In the genomic region with DNA sequence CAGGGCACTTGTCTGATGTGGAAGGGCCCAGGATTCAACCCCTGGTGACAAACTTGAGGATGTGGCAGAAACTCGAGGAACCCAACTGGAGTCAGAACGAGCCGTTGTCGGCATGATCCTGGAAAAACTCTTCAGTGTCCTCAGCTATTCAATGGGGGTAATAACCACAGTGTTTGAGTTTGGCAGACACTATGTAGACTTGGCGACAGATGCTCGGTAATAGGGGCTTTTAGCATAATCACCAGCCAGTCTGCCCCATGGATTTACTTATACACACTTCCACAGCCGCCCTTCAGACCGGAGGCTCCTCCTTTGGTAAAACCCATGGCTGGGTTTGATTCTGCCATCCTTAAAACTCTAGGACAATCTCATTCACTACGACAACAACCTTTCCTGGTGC, we compare ENCODE assay signal across 8 mouse cellular contexts. TPM values are rescaled to one million over a fixed set of nuclear protein-coding genes. Genes with fewer than 3 reads are reported as not detected.
DNase-seq lines count a peak whose midpoint lies in the region; ATAC-seq lines count a peak whose summit lies in the region.

No protein-coding gene starts in this region.

- no peaks in the 10 kb centered on the region for H3K9me3 ChIP-seq in embryonic facial prominence, embryonic 12.5 days
- H3K9me3 ChIP-seq in hindbrain, embryonic 12.5 days (replicated peaks), result no peaks in the 10 kb centered on the region
- H3K9me3 ChIP-seq in midbrain, embryonic 12.5 days, result no peaks in the 10 kb centered on the region

- no peaks in the 10 kb centered on the region for H3K27me3 ChIP-seq in embryonic facial prominence, embryonic 12.5 days
- H3K27me3 ChIP-seq in hindbrain, embryonic 12.5 days, result no peaks in the 10 kb centered on the region
- 0 out of 2 replicates have a peak, but pooled peaks cover 3% of the 10 kb centered on the region for H3K27me3 ChIP-seq in midbrain, embryonic 12.5 days

- WGBS in embryonic facial prominence, embryonic 12.5 days, result 22% methylated on average over 9 of the region's 9 CpGs
- WGBS in hindbrain, embryonic 12.5 days, result 19% methylated on average over 9 of the region's 9 CpGs
- WGBS in midbrain, embryonic 12.5 days, result 22% methylated on average over 9 of the region's 9 CpGs

- ATAC-seq in embryonic facial prominence, embryonic 12.5 days (ENCODE audit: insufficient number of reproducible peaks, insufficient read depth, low FRiP score, low TSS enrichment), result no peak
- ATAC-seq in hindbrain, embryonic 12.5 days (ENCODE audit: low FRiP score), result no peak
- no peak for ATAC-seq in midbrain, embryonic 12.5 days (ENCODE audit: low FRiP score, low read depth)
- ATAC-seq in granulocyte monocyte progenitor cell, adult 5-6 weeks (replicated peaks; ENCODE audit: poor library complexity, severe bottlenecking), result no peak

- H3K4me3 ChIP-seq in embryonic facial prominence, embryonic 12.5 days, result peak overlapping the region; percentile 81
- peak overlapping the region; percentile 82 for H3K4me3 ChIP-seq in hindbrain, embryonic 12.5 days
- H3K4me3 ChIP-seq in midbrain, embryonic 12.5 days, result peak overlapping the region; percentile 83

- peaks cover 19% of the 10 kb centered on the region for H3K36me3 ChIP-seq in embryonic facial prominence, embryonic 12.5 days
- H3K36me3 ChIP-seq in hindbrain, embryonic 12.5 days, result peaks cover 26% of the 10 kb centered on the region
- peaks cover 25% of the 10 kb centered on the region for H3K36me3 ChIP-seq in midbrain, embryonic 12.5 days

- DNase-seq in layer of hippocampus, postnatal 10 days (ENCODE audit: low spot score in 2 of 2), result peak; percentile 20 to 27
- no peak for DNase-seq in layer of hippocampus, adult 11-12 months (ENCODE audit: low spot score)
- peak; percentile 18 for DNase-seq in thymus, postnatal 4 days
- DNase-seq in kidney, postnatal 36 days, result no peak

- H3K4me2 ChIP-seq in embryonic facial prominence, embryonic 12.5 days (replicated peaks), result peak overlapping the region; percentile 93
- H3K4me2 ChIP-seq in hindbrain, embryonic 12.5 days (replicated peaks), result peak overlapping the region; percentile 93
- peak overlapping the region; percentile 92 for H3K4me2 ChIP-seq in midbrain, embryonic 12.5 days (replicated peaks)

- H3K27ac ChIP-seq in embryonic facial prominence, embryonic 12.5 days, result peak overlapping the region; percentile 93
- peak overlapping the region; percentile 94 for H3K27ac ChIP-seq in hindbrain, embryonic 12.5 days
- peak overlapping the region; percentile 96 for H3K27ac ChIP-seq in midbrain, embryonic 12.5 days (replicated peaks)

- H3K9ac ChIP-seq in embryonic facial prominence, embryonic 12.5 days, result peak overlapping the region; percentile 90
- peak overlapping the region; percentile 95 for H3K9ac ChIP-seq in hindbrain, embryonic 12.5 days
- peak overlapping the region; percentile 98 for H3K9ac ChIP-seq in midbrain, embryonic 12.5 days (replicated peaks)

- H3K4me1 ChIP-seq in embryonic facial prominence, embryonic 12.5 days, result peaks cover 17% of the 10 kb centered on the region
- peaks cover 19% of the 10 kb centered on the region for H3K4me1 ChIP-seq in hindbrain, embryonic 12.5 days
- peaks cover 20% of the 10 kb centered on the region for H3K4me1 ChIP-seq in midbrain, embryonic 12.5 days

RNA-seq across cellular contexts. Expression of a gene that starts 4.0 kb away (rescaled TPM):
- 10 to 100 TPM; 29.9 to 31.2 TPM for total RNA-seq in layer of hippocampus, postnatal 10 days (2021)
- 72.0 and 73.7 TPM in 2 replicates for polyA plus RNA-seq in embryonic facial prominence, embryonic 12.5 days (2016; fragmentation: Nextera tagmentation; extraction: Ambion mirVana)
- 81.6 and 85.3 TPM in 2 replicates for polyA plus RNA-seq in hindbrain, embryonic 12.5 days (2016; fragmentation: Nextera tagmentation; extraction: Ambion mirVana)
- 94.0 and 101 TPM in 2 replicates for polyA plus RNA-seq in midbrain, embryonic 12.5 days (2016; fragmentation: Nextera tagmentation; extraction: Ambion mirVana)
- total RNA-seq in granulocyte monocyte progenitor cell, adult 5-6 weeks (2014; fragmentation: Nextera tagmentation), result not detected in 2 replicates
- total RNA-seq in granulocyte monocyte progenitor cell, adult 5-6 weeks (2017), result 0.26 TPM in 1 of 2 replicates, not detected in the other

Comparison
In these comparisons a context has a peak if more than half of its experiments do, and no peak if none do; other contexts are left out.
1. DNase-seq: peak in layer of hippocampus, postnatal 10 days (2 of 2) and thymus, postnatal 4 days (single experiment); none in layer of hippocampus, adult 11-12 months (single experiment) and kidney, postnatal 36 days (0 of 2).
2. Peak in every context shown above with its lines, with median percentiles within 50 percentile points of each other: H3K27ac ChIP-seq, H3K4me2 ChIP-seq, H3K4me3 ChIP-seq and H3K9ac ChIP-seq.